Mouse (Mus musculus): ENCODE measurements around the gene Met. TPM values are rescaled to one million over a fixed set of nuclear protein-coding genes. Genes with fewer than 3 reads are reported as not detected.

The Met gene
- under 1 TPM in 1 of 2 experiments, not detected in 1; 0.28 TPM for polyA plus RNA-seq (2017; shearing (Covaris generic))

DNA sequence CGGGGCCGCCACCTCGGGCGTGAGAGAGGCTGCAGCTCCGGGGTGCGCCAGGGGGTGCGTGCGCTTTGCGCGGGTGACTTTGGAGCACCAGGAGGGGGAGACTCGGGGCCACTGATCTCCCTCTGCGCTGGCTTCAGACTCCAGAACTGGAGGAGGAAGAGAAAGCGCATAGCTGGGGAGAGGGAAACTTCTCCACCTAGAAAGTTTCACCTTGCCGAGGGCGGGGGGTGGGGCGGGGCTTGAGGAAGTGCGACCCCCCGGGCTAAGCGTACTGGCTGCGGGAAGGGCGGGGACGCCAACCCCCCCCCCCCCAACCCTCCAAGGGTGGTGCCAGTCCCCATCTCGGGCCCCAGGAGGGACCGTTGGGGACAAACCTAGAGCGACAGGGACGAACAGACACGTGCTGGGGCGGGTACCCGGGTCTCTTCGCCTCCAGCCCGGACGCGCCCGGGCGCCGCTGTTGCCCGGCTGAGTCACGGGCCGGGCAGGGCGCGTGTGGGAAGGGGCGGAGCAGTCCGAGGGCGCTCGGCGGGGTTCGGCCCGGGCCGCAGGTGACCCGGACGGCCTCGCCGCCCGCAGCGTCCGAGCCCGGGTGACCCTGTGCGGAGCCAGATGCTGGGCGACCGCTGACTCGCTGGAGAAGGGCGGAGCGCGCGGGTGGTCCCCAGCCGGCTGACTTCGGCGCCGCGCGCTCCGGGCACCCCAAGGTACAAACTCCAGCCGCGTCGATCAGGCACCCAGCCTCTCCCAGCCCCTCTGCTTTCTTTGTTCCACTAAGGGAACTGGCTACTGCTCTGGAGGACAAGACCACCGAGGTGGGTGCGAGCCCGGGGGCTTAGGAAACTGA, at the start of gene Met:
TSS of gene Met (plus strand) at position 367 of the 847 bp plus-strand sequence.
- no peak for ATAC-seq

DNA sequence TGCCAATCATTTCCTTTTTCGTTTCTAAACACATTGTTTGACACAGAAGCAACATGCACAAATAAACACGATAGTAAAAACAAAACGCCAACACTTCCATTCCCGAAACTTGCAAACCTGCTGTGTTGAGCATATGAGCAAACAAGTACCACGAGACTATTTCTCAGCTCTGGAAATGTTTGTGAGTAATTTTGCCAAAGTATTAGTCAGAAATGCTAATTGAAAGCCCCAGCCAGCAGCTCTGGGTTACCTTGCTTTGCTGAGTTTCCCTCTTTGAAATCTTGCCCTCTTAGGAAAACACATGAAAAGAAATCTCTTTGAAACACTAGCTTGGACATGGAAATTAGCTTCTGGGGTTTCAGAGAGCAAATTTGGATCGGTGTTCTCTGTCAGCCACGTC, 45.4 kb upstream of the Met start:
- ATAC-seq = no peak

DNA sequence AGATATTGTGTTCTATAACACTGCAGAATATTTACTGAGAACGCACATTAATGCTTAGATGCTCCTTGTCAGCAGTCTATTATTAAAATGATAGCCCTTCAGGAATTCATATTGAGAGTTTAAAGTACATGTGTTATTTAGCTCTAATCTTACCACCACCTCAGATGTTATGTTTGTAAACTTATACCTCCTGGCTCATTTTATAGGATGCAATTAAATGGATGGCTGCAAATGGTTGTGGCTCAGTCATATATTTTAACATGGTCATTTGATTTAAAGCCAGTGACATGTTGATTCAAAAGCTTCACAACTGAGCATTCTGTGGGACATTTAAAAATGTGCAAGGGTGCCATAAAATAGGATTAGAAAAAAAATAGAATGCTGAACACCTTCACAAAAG, 41.2 kb upstream of the Met start:
- ATAC-seq = no peak

DNA sequence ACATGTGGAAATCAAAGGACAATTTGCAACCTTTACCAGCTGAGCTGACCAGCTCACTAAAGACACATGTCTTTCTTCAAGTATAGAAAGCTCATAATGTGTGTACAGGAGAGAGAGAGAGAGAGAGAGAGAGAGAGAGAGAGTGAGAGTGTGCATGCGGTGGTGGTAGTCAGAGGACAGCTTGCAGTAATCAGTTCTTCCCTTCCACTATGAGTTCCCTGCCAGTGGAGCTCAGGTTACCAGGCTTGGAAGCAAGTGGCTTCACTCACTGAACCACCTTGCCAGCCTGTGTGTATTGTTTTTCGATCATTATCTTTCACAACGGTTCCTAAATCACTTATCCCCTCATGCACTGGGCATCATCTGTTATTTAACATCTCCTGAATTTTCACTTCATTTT, 34.6 kb upstream of the Met start:
- ATAC-seq = no peak

DNA sequence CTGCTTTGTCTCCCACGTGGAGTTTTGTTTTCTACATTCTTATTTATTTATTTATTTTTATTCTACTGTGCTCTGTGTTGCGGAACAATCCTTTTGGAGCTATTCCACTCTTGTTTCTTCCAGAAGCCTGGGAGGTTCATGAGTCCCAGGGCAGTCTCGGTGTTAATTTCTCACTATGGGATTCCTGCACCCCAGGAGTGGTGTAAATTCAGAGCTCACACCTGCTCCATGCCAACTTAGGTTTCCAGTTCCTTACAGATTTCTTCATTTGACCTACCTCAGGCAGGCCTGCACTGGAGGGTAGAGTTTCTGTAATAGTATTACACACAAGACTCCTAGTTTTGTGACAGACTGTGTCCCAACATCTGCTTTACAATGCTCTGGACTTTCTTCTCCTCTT, 34.0 kb upstream of the Met start:
- no peak for ATAC-seq

DNA sequence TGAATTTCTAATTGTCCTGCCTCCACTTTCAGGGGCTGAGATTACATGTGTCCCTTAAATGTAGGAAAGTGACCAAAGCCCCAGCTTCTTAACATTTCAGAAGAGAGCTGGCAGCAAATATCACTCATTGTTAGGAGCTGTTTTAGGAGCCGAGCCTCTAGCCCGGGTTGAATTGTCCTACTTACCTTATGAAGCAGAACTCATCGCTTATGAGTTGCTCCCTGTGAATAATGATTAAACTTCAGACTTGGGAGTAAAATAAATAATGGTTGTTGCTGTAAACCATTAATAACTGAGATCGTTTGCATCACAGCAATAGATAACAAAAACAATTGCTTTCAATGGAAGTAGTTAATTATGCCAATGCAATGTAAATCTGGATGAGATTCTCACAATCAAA, 20.3 kb upstream of the Met start:
- ATAC-seq = no peak

DNA sequence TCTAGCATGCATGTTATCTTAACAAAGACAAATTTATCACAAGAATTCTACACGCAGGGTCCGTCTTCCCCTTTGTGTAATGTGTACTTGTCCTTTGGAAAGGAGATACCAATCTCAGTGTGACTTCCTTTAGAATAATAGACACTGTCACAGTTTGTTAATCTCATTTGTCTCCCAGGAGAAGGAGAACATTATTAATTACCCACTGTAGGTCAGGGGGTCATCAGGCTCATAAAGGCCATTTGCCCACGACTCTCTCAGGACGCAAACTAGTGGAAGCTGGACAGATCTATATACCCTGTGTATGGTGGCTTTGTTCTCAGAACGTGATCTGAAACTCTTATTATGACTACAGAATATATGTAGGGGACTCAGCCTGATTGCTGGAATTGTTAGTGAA, 12.3 kb upstream of the Met start:
- ATAC-seq = no peak

DNA sequence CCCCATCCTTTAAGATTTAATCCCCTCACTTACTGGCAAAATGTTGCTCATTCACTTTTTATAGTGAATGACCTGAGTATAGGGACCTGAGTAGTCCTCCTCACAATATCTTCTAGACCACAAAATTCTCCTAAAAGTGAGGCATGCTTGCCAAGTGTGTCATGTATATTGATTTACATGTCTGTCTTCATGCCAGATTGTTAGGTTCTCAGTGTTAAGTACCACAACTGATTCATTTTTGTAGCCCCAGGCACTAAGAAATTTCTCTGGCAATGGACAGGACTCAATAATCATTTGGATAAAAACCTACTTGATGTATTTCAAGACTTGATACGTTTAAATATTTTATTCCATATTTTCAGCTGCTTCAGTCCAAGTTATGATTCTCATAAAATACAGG, 8.5 kb upstream of the Met start:
- ATAC-seq = no peak

DNA sequence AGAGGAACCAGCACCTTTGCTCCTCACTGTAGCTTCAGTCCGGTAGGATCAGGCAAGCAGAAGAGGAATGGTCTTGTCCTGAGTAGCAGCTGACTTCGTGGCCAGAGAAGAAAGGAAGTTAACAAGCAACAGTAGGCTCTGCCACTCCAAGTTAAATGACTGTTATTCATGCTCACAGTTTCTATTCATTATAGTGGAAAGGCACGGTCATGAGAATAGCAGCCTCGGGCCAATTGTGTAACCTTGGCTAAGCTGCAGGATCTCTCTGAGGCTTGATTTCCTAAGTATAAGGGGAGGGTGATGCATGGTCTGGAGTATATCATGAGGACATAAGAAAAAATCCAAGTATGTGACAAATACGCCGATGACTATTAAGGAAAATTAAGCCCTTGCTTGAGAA, 4.0 kb upstream of the Met start:
- no peak for ATAC-seq

DNA sequence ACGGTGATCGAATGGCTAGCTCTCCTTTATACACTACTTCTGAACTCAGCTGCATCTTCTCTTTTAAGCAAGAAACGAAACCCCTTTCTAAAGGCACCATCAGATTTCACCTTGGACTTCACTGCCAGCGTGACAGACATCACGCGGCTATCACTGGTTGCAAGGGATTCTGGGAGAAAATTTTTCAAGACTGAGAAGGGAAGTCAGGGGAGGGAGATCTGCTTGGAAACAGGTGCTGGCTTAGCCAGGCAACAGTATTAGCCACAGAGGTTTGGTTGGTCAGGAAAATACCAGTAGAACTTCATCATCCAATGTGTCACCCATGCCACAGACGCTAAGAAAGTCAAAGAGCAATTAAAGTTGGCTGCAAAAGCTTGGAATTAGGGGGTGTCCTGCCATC, 2.2 kb upstream of the Met start:
- no peak for ATAC-seq

DNA sequence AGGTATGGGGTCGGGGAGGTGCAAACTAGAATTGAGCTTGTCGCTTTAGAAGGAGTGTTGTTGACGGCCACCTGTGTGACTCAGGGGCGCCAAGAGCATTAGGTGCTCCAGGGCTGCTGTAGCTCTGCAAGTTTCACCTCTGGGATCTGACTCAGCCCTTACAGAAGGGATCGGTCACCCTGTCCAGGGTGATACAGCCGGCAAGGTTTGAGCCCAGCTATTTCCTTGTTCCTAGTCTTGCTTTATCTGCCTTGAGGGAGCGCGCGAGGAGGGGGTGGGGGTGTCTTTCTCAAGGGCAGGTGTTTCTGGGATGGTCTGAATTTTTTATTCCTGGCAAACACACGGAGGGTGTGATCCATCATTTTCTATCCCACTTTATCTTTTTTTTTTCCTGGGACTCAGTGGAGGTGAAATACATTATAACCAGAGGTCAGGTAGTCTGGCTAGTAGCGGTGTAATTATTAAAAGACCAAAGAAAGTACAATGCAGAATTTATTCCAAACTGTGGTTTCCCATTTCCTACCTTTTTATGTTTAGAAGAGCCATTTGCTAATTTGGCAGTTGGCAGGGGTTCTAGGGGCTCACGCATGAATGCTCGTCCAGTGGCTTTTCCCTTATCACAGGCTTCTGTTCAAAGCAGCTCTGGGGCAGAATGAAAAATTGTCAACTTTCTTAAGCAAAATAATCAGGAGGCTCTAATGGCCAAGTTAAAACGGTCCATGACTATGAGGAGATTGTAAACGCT, 853 bp downstream of the Met start:
- no peak for ATAC-seq

DNA sequence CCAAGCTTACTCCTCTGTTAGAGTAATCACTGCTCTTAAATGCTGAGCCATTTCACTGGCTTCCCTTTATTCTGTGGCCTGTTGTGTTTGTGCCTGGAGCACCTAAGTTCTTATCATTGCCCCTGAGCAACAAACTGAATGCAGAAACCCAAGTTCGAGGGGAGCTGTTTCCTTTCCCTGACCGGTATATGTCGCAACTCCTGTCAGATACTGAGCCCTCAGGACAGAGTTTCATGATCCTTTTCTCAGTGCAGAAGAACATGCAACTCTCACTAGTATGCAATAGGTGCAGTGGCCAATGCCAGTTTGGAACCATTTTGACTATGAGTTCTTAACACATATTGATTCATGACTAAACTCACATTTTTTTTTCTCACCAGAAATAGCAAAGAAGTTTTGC, 2.9 kb downstream of the Met start:
- no peak for ATAC-seq

DNA sequence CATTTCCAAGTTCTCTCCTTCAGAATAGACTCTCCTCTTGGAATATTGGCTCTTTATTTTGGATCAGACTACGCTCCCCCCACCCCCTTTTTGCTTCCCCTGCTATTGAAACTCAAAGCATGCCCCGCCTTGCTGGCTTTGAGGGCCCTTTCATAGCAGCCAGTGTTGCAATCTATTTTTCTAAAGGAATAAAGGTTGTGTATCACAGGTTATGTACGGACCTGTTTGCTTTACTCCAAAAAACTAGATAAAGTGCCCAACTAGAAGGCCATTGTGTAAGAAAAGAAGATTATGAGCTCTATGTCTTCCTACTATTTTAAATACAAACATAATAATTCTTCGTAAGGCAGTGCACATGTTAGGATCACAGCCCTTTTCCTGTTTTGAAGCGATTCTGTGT, 5.4 kb downstream of the Met start:
- no peak for ATAC-seq

DNA sequence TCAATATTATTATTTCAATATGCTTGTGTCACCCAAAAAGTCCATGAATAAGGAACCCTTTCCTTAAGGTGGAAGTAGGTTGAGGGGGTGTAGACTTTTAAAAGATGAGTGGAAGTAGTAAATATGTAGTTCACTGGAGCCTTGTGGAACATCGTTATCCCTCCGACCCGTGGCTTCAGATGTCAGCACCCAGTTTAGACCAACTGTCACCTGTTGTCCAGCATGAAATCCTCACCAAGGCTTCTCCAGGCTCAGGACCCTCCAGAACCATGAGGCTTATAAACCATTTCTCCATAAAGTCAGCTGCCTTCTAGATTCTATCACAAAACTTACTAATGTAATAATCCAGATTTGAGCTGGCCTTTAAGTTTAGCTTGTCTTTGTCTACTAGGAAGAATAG, 9.5 kb downstream of the Met start:
- ATAC-seq = no peak

DNA sequence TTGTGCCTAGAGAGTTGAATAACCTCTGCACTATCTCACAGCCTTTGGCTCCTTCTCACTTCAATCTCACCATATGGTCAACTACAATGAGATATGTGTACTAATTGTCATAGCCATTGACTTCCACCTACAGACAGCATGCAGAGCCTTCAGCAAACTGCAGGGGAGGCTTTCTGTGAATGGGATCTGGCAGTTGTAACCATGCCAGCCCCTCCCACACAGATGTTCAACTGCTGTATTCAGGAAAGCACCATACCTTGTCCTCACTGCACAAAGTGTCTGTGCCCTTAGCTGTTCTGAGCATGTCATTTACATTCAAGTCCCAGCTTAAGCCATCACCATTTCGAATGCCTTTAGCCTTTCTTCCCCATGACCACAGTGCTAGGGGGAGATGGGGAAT, 14.2 kb downstream of the Met start:
- ATAC-seq = no peak

DNA sequence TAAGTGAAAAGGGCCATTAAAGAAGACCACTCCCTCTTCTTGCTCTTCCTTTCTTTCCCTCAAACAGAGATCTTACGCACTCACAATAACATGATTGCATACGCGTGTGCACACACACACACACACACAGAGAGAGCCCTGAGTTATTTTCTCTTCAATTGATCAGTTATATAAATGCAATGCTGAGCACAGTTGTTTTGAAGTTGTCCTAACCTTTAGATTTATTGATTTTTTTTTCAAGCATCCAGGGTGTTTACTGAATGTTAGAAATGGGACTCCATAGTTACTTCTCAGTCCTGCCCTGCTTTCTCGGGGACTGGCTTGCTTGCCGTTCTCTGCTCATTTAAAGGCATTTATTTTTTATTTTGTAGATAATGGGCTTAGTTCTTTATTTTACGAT, 14.7 kb downstream of the Met start:
- ATAC-seq = no peak

DNA sequence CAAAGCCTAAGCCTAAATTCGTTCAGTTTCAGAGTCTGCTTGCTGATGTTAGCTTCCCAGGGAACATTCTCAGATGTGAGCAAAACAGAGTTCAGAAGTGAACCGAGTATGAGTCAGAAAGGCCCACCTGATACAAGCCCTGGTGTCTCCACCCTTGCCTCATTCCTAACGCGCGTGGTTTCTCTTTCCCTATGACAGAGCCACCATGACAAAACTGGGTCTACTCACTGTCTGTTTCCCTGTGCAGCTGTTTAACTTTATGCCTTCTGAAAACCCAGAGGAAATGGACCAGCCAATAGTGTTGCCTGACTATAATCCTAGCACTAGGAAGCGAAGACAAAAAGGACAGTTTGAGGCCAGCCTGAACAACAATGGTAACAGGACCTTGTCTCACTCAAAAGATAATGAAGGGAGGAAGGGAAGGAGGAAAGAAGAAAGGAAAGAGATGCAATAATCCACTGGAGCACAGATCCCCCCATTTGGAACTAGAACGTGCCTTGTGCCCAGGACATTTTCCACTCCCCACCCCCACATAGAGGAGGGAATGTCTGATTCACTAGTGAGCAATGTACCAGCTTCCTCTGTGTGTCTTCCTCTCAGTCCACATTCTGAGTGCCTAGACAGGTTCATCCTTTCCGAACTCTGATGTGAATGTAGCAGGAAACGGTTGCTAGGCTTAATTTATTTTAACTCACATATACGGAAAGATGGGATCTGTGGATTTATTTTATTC, 15.4 kb downstream of the Met start:
- no peak for ATAC-seq

DNA sequence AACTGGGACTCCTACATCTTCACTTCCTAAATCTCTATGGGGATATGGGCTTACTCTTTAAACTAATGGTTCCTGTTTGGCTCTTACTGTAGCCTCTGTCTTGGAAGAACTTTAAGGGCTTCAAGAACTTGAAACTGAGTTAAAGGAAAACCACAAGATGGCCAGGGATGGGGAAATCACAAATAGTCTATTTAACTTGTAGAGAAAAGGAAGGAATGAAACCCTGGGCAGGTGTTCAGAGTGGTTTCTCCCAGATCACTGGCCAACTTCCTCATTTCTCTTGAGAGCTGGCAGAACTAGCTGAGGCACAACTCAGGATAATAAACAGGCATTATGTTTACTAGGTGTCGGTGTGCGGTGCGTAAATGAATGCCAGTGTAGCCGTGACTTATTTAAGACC, 17.5 kb downstream of the Met start:
- no peak for ATAC-seq

DNA sequence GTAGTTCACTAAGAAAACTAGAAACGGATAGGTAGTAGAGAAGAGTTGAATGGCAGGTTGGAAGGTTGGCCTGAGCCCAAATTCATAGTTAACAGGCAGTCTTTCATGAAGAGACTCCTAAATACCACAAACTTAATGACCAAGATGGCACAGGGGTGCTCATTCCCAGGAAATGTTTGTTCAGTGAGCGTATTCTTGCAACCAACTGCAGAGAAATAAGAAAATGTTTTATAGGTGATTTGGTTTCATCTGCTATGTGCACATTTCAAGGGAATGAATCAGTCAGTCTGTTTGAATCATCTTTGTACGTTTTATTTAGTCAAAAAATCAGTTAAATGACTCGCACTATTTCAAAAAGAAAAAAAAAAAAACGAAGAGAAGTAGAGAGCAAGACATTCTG, 21.6 kb downstream of the Met start:
- no peak for ATAC-seq

DNA sequence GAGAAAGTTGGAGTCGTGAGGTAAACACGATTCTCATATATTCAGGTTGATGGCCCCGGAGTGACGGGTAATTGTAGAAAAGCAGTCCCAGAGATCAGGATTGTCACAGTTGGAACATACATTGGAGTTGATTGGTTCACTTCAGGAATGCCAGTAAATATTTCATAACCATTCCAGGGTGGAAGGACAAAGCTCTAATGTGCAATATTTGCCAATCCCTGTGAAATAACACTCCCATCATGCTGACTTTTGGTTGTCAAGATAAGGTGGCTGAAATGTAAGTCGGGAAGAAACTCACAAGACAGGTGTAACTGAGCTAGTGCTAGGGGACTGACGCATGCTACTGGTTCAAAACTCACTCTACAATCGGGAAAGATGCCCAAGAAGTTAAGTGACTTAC, 22.2 kb downstream of the Met start:
- no peak for ATAC-seq

DNA sequence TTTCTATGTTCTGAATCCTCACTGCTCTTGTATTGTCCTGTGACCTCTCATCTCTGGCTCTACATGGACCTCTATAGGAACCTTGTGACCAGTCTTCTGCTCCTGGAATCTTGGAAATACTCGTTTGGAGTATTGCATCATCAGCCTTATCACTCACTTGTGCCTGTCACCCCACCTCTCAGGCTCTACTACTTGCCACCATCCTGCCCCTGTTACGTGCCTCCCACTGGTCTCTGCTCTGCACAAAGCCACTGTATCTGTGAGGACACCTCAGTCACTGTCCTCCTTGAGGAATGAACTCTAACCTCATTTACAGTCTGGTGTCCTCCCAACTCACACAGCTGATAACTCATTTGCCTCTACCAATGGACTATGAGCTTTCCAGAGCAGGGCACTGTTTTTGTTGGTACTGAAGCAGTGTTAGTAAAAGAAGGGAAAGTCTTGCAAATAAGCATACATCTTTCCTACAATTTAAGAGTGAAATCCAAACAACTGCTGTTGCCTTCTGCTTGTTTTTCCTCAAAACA, 24.8 kb downstream of the Met start:
- no peak for ATAC-seq

DNA sequence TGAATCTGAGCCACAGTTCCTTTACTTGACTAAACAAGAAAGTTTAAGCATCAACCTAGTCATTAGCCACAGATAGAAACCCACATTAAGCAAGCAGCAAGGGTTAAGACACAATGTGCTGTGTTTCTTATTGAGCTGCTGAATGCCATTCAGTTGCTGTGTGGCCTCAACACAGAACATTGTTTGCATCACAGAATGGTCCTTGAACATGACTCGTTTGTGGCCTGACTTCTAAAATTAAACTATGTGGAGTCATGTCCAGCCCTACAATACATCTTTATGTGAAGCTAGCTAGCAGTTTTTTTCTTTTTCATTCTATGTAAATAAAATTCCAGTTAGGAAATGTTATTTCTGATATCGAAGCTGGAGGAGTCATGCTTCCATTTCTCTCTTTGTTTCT, 27.2 kb downstream of the Met start:
- no peak for ATAC-seq

DNA sequence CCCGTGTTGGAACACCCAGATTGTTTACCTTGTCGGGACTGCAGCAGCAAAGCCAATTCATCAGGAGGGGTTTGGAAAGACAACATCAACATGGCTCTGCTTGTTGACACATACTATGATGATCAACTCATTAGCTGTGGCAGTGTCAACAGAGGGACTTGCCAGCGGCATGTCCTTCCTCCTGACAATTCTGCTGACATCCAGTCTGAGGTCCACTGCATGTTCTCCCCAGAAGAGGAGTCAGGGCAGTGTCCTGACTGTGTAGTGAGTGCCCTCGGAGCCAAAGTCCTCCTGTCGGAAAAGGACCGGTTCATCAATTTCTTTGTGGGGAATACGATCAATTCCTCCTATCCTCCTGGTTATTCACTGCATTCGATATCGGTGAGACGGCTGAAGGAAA, 27.9 kb downstream of the Met start:
- ATAC-seq = no peak
